Mouse (Mus musculus): ENCODE measurements around the gene Barhl1. TPM values are rescaled to one million over a fixed set of nuclear protein-coding genes. Genes with fewer than 3 reads are reported as not detected.
A peak's percentile ranks its signal among the peaks of the same experiment; 100 is the strongest.

Barhl1 gene
- total RNA-seq (2021), result not detected
- long read RNA-seq, experiment 1, partial matches to known transcripts, result 0 of 1 reads
- long read RNA-seq, experiment 1, other reads (novel, unspliced or antisense), result 1 of 1 reads
- long read RNA-seq, experiment 2, result 0 reads

GRCm38 (mm10) chr2:28916513-28916865, at the start of gene Barhl1:
Barhl1 (minus strand) TSS chr2:28916668.
- intact Hi-C loops (cut with DNase I; ENCODE audit: low total_unique reads), result no loop called here
- no peak for DNase-seq

- intact Hi-C loops (cut with DNase I; ENCODE audit: low total_unique reads), result no loop called here
- no peak for DNase-seq
These were observed 47.1 kb upstream of the Barhl1 start for GRCm38 (mm10) chr2:28963565-28963964.

- intact Hi-C loops (cut with DNase I; ENCODE audit: low total_unique reads), result no loop called here
- no peak for DNase-seq
These were observed 45.2 kb upstream of the Barhl1 start for GRCm38 (mm10) chr2:28961636-28962035.

GRCm38 (mm10) chr2:28961024-28961585, 44.6 kb upstream of the Barhl1 start:
- no peak for DNase-seq
- intact Hi-C loops (cut with DNase I; ENCODE audit: low total_unique reads), result no loop called here

GRCm38 (mm10) chr2:28956874-28957273, 40.4 kb upstream of the Barhl1 start:
- no peak for DNase-seq
- intact Hi-C loops (cut with DNase I; ENCODE audit: low total_unique reads), result no loop called here

- intact Hi-C loops (cut with DNase I; ENCODE audit: low total_unique reads), result no loop called here
These were observed 38.1 kb upstream of the Barhl1 start for GRCm38 (mm10) chr2:28954595-28954994.

GRCm38 (mm10) chr2:28952981-28953380, 36.5 kb upstream of the Barhl1 start:
- DNase-seq, result no peak
- intact Hi-C loops (cut with DNase I; ENCODE audit: low total_unique reads), result no loop called here

More at GRCm38 (mm10) chr2:28954595-28954994, 38.1 kb upstream of the Barhl1 start:
- DNase-seq, result no peak

GRCm38 (mm10) chr2:28946312-28946711, 29.8 kb upstream of the Barhl1 start:
- intact Hi-C loops (cut with DNase I; ENCODE audit: low total_unique reads), result no loop called here
- no peak for DNase-seq

GRCm38 (mm10) chr2:28945388-28945787, 28.9 kb upstream of the Barhl1 start:
- intact Hi-C loops (cut with DNase I; ENCODE audit: low total_unique reads), result no loop called here
- no peak for DNase-seq

- no peak for DNase-seq
- intact Hi-C loops (cut with DNase I; ENCODE audit: low total_unique reads), result no loop called here
These were observed 27.4 kb upstream of the Barhl1 start for GRCm38 (mm10) chr2:28943666-28944516.

GRCm38 (mm10) chr2:28938997-28939396, 22.5 kb upstream of the Barhl1 start:
- DNase-seq, result no peak
- intact Hi-C loops (cut with DNase I; ENCODE audit: low total_unique reads), result no loop called here

- intact Hi-C loops (cut with DNase I; ENCODE audit: low total_unique reads), result no loop called here
- DNase-seq, result no peak
These were observed 14.1 kb upstream of the Barhl1 start for GRCm38 (mm10) chr2:28930571-28930970.

- peak; percentile 78 for DNase-seq
- intact Hi-C loops (cut with DNase I; ENCODE audit: low total_unique reads), result loop anchor here (5.0 kb wide), 1 partner anchor 128 kb away; no protein-coding TSS in a partner anchor
These were observed 7.4 kb upstream of the Barhl1 start for GRCm38 (mm10) chr2:28923912-28924311.

- DNase-seq, result no peak
- intact Hi-C loops (cut with DNase I; ENCODE audit: low total_unique reads), result no loop called here
These were observed 2.5 kb upstream of the Barhl1 start for GRCm38 (mm10) chr2:28919001-28919400.

GRCm38 (mm10) chr2:28917518-28918361, 1.3 kb upstream of the Barhl1 start:
- intact Hi-C loops (cut with DNase I; ENCODE audit: low total_unique reads), result no loop called here
- DNase-seq, result no peak

GRCm38 (mm10) chr2:28917156-28917517, 669 bp upstream of the Barhl1 start:
- DNase-seq, result no peak
- intact Hi-C loops (cut with DNase I; ENCODE audit: low total_unique reads), result no loop called here

GRCm38 (mm10) chr2:28915768-28916512, 528 bp downstream of the Barhl1 start:
- peak; percentile 40 for DNase-seq
- intact Hi-C loops (cut with DNase I; ENCODE audit: low total_unique reads), result no loop called here

- no peak for DNase-seq
- intact Hi-C loops (cut with DNase I; ENCODE audit: low total_unique reads), result no loop called here
These were observed 1.2 kb downstream of the Barhl1 start for GRCm38 (mm10) chr2:28915104-28915738.

- intact Hi-C loops (cut with DNase I; ENCODE audit: low total_unique reads), result no loop called here
- no peak for DNase-seq
These were observed 2.3 kb downstream of the Barhl1 start for GRCm38 (mm10) chr2:28914121-28914520.

All from gastrocnemius, postnatal 14 days (tissue).